Mouse (Mus musculus): ENCODE results near the gene Krt222. TPM values are rescaled to one million over a fixed set of nuclear protein-coding genes. Genes with fewer than 3 reads are reported as not detected.
A peak's percentile ranks its signal among the peaks of the same experiment; 100 is the strongest.

Krt222 gene
- polyA plus RNA-seq, 1 experiment from 2014 or later, result 5.9 TPM

GRCm38 (mm10) chr11:99231049-99231816 is 12.7 kb downstream of the Krt222 start:
- peaks cover 37% of the 10 kb centered on the region for H3K4me1 ChIP-seq (replicated peaks)
- H3K27me3 ChIP-seq, result no peaks in the 10 kb centered on the region
- peak overlapping the region; percentile 99 for H3K27ac ChIP-seq (replicated peaks)
- peak overlapping the region; percentile 95 for H3K4me2 ChIP-seq
- H3K36me3 ChIP-seq, result peaks cover 17% of the 10 kb centered on the region
- peak overlapping the region; percentile 91 for H3K4me3 ChIP-seq
- no peaks in the 10 kb centered on the region for H3K9me3 ChIP-seq
- H3K9ac ChIP-seq, result peak overlapping the region; percentile 99
- no peak; the same call in 1 of the 2 replicates for ATAC-seq (ENCODE audit: low read depth)
- 28% methylated on average over 15 of the region's 15 CpGs for WGBS

DNA sequence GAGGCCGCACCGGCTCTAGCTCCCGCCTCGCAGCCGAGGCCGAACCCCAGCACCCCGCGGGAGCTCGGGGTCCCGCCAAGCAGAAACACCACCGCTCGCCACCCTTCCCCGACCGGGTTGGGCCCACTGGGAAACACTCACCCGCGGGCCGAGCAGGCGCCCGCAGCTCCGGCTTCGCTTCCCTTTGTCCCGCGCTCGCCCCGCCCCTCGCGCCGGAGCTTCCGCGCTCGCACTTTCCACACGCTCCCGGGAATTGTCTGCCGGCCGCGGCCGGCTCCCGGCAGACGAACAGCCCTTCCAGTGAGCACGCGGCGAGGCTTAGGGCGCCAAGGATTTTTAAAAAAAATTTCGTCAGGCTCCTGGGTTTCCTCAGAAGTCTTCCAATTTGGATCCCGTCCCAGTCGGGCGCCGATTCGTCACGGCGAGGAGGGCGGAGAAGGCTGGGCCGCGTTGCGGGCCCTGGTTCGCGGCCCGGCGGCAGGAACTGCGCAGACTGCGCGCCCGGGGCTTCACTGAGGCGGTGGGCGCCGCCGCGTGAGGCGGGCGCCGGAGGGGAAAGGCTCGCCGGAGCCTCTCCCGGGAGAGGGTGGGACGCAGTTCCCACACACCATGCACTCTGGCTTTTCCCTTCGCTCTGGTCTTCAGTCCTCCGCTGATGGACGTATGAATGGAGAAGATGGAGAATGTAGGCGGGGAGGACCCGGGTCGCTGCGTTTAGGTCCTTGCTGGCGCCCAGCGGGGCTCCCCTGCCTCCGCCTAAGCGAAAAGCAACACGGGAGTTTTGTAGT is 13.4 kb downstream of the Krt222 start, which contains the start of gene Smarce1:
Gene Smarce1 (minus strand): TSS at position 757 of the 788 bp plus-strand sequence.
- H3K4me3 ChIP-seq, result peak within 1 kb of the TSS; percentile 91
- no peaks in the 10 kb centered on the region for H3K27me3 ChIP-seq
- ATAC-seq (ENCODE audit: low read depth), result peak; percentile 91
- H3K4me1 ChIP-seq (replicated peaks), result peaks cover 42% of the 10 kb centered on the region
- peak within 1 kb of the TSS; percentile 99 for H3K9ac ChIP-seq
- peak within 1 kb of the TSS; percentile 95 for H3K4me2 ChIP-seq
- no peaks in the 10 kb centered on the region for H3K9me3 ChIP-seq
- peaks cover 23% of the 10 kb centered on the region for H3K36me3 ChIP-seq
- under 1% methylated on average over 87 of the region's 87 CpGs for WGBS
- H3K27ac ChIP-seq (replicated peaks), result peak within 1 kb of the TSS; percentile 99

GRCm38 (mm10) chr11:99229641-99230260 is 14.1 kb downstream of the Krt222 start:
- under 1% methylated on average over 31 of the region's 31 CpGs for WGBS
- peak overlapping the region; percentile 99 for H3K9ac ChIP-seq
- H3K4me1 ChIP-seq (replicated peaks), result peaks cover 48% of the 10 kb centered on the region
- no peaks in the 10 kb centered on the region for H3K27me3 ChIP-seq
- peaks cover 31% of the 10 kb centered on the region for H3K36me3 ChIP-seq
- H3K4me2 ChIP-seq, result peak overlapping the region; percentile 95
- no peaks in the 10 kb centered on the region for H3K9me3 ChIP-seq
- peak overlapping the region; percentile 99 for H3K27ac ChIP-seq (replicated peaks)
- ATAC-seq (ENCODE audit: low read depth), result peak; percentile 69; the same call in 1 of the 2 replicates
- peak overlapping the region; percentile 91 for H3K4me3 ChIP-seq

GRCm38 (mm10) chr11:99226298-99226697 is 17.6 kb downstream of the Krt222 start:
- Histone ChIP-seq H3K36me3 (peaks cover 59% of the 10 kb centered on the region), H3K4me1 (replicated peaks) (peaks cover 54% of the 10 kb centered on the region), H3K9ac (no peak overlapping the region), H3K4me2 (no peak overlapping the region), H3K27ac (replicated peaks) (no peak overlapping the region), H3K9me3 (no peaks in the 10 kb centered on the region), H3K27me3 (no peaks in the 10 kb centered on the region), H3K4me3 (no peak overlapping the region)
- WGBS, result 89% methylated on average over 5 of the region's 5 CpGs
- ATAC-seq (ENCODE audit: low read depth), result no peak

- ATAC-seq (ENCODE audit: low read depth), result no peak
- 88% methylated on average over 5 of the region's 5 CpGs for WGBS
- Histone ChIP-seq H3K4me1 (replicated peaks) (peaks cover 41% of the 10 kb centered on the region), H3K4me3 (no peak overlapping the region), H3K27me3 (no peaks in the 10 kb centered on the region), H3K9me3 (no peaks in the 10 kb centered on the region), H3K27ac (replicated peaks) (no peak overlapping the region), H3K4me2 (no peak overlapping the region), H3K9ac (no peak overlapping the region), H3K36me3 (peaks cover 85% of the 10 kb centered on the region)
These were observed 20.6 kb downstream of the Krt222 start for GRCm38 (mm10) chr11:99223310-99223709.

DNA sequence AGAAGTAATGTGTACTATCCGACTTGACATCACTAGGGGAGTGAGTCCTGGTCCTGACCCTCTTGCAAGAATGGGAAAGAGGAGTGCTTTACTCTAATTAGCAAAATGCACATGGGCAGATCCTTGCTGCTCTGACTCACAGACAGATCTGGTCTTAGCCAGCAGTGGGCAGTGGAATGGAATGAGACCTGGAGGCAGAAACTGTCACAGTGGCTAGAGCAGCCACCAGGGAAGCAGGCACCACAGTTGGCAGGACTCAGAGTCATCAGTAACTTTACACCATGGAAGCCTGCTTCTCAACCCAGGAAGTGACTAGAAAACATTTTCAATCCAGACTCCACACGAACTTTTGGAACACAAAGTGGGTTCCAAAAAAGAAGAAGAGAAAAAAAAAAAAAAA is 22.1 kb downstream of the Krt222 start:
- no peak overlapping the region for H3K4me2 ChIP-seq
- no peak overlapping the region for H3K27ac ChIP-seq (replicated peaks)
- H3K4me1 ChIP-seq (replicated peaks), result peaks cover 27% of the 10 kb centered on the region
- no peak overlapping the region for H3K4me3 ChIP-seq
- no peak overlapping the region for H3K9ac ChIP-seq
- no peaks in the 10 kb centered on the region for H3K27me3 ChIP-seq
- H3K36me3 ChIP-seq, result peaks cover 86% of the 10 kb centered on the region
- WGBS, result 76% methylated on average over 2 of the region's 2 CpGs
- no peak for ATAC-seq (ENCODE audit: low read depth)
- H3K9me3 ChIP-seq, result no peaks in the 10 kb centered on the region

GRCm38 (mm10) chr11:99217248-99217986 is 26.5 kb downstream of the Krt222 start:
- Histone ChIP-seq H3K27ac (replicated peaks) (no peak overlapping the region), H3K4me2 (no peak overlapping the region), H3K36me3 (peaks cover 92% of the 10 kb centered on the region), H3K9me3 (no peaks in the 10 kb centered on the region), H3K4me3 (no peak overlapping the region), H3K4me1 (replicated peaks) (0 out of 2 replicates have a peak, but pooled peaks cover under 1% of the 10 kb centered on the region), H3K27me3 (no peaks in the 10 kb centered on the region), H3K9ac (no peak overlapping the region)
- WGBS, result 93% methylated on average over 7 of the region's 7 CpGs
- no peak for ATAC-seq (ENCODE audit: low read depth)

DNA sequence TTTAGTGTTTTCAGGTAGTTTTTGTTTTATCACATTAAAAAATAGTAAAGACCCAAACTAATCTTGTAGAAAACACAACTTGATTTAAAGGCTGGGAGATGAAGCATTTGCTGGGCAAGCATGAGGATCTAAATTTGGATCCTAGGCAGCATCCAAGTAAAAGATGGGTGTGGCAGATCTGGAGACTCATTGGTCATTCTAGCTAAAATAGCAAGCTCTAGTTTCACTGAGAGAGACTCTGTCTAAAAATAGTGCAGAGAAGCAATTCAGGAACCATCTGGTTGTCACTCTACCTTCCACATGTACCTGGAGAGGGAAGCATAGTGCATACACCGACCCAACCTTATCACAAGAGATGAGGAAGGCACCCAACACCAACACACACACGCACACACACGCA is 27.7 kb downstream of the Krt222 start:
- ATAC-seq (ENCODE audit: low read depth), result no peak
- Histone ChIP-seq H3K9me3 (no peaks in the 10 kb centered on the region), H3K4me1 (replicated peaks) (no peaks in the 10 kb centered on the region), H3K9ac (no peak overlapping the region), H3K27me3 (no peaks in the 10 kb centered on the region), H3K4me3 (no peak overlapping the region), H3K27ac (replicated peaks) (no peak overlapping the region), H3K4me2 (no peak overlapping the region), H3K36me3 (peaks cover 95% of the 10 kb centered on the region)
- WGBS, result 97% methylated on average over 3 of the region's 3 CpGs

GRCm38 (mm10) chr11:99212693-99213092 is 31.2 kb downstream of the Krt222 start:
- WGBS, result 86% methylated on average over 7 of the region's 7 CpGs
- H3K36me3 ChIP-seq, result peaks cover 90% of the 10 kb centered on the region
- no peak for ATAC-seq (ENCODE audit: low read depth)
- no peak overlapping the region for H3K27ac ChIP-seq (replicated peaks)
- no peak overlapping the region for H3K4me2 ChIP-seq
- H3K9ac ChIP-seq, result no peak overlapping the region
- H3K27me3 ChIP-seq, result no peaks in the 10 kb centered on the region
- H3K9me3 ChIP-seq, result no peaks in the 10 kb centered on the region
- H3K4me1 ChIP-seq (replicated peaks), result no peaks in the 10 kb centered on the region
- no peak overlapping the region for H3K4me3 ChIP-seq

- Histone ChIP-seq H3K4me3 (no peak overlapping the region), H3K4me2 (no peak overlapping the region), H3K36me3 (peaks cover 82% of the 10 kb centered on the region), H3K9me3 (no peaks in the 10 kb centered on the region), H3K27me3 (no peaks in the 10 kb centered on the region), H3K4me1 (replicated peaks) (no peaks in the 10 kb centered on the region), H3K27ac (replicated peaks) (no peak overlapping the region), H3K9ac (no peak overlapping the region)
- WGBS, result 82% methylated on average over 2 of the region's 2 CpGs
- no peak for ATAC-seq (ENCODE audit: low read depth)
These were observed 31.9 kb downstream of the Krt222 start for GRCm38 (mm10) chr11:99211964-99212363.

DNA sequence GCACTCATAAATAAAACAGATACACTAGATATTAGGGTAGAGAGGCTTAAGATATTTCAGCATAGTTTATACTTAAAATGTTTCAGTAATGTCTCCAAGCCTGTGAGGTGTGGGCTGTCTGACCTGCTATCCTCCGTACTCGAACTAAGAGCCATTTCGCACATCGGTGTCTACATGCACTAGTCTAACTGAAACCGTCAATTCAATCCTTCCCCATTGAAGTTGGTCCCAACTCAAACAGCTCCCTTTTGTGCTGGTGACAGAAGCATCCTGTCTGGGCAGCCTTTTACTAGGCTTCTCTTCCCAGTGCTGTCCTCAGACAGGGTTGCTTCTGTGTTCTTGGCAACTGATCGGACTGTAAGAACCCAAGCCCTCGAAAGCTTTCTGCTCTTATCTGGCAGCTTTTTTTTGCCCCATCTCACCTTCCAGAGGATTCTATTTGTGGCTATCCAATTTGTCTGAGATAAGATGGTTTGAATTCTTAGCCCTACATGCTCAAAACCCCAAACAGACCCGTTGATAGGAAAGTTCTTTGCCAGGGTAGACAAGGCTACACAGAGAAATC is 35.7 kb downstream of the Krt222 start:
- Histone ChIP-seq H3K27me3 (no peaks in the 10 kb centered on the region), H3K4me2 (no peak overlapping the region), H3K4me3 (no peak overlapping the region), H3K4me1 (replicated peaks) (no peaks in the 10 kb centered on the region), H3K27ac (replicated peaks) (no peak overlapping the region), H3K9ac (no peak overlapping the region), H3K9me3 (no peaks in the 10 kb centered on the region), H3K36me3 (peaks cover 45% of the 10 kb centered on the region)
- no peak for ATAC-seq (ENCODE audit: low read depth)
- WGBS, result 75% methylated on average over 8 of the region's 8 CpGs
